Mouse (Mus musculus): ENCODE data around the gene Zcchc14.
A peak's percentile ranks its signal among the peaks of the same experiment; 100 is the strongest.
"Not testable (repeated sequence)": the region's sequence is repeated elsewhere in the genome, so short reads cannot be mapped to it uniquely, and the experiment has no call there.

Gene Zcchc14

GRCm38 (mm10) chr8:121620801-121621516 lies 31.7 kb downstream of the Zcchc14 start:
- DNase-seq: no peak

- DNase-seq: no peak
These were observed 33.2 kb downstream of the Zcchc14 start for GRCm38 (mm10) chr8:121619401-121619995.

GRCm38 (mm10) chr8:121613419-121613818 lies 39.3 kb downstream of the Zcchc14 start:
- no peak for DNase-seq

- no peak for DNase-seq
These were observed 42.8 kb downstream of the Zcchc14 start for GRCm38 (mm10) chr8:121609916-121610315.

DNA sequence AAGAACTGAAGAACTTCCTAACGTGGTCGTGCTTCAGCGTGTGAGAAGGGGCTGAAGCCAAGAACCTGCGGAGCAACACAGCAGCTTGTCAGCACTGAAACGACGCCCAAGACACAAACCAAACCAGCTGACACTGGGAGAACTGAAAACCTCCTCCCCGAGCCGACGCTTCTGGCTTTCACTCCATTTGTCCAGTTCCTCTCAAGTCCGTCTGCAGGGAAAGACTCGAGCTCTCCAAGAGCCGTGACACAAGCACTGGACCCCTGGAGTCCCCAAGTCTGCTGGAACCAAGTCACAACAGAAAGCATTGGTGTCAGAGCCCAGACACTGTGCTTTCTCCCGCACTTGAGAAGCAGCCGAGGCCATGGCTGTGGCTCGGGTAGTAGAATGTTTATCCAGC lies 43.5 kb downstream of the Zcchc14 start:
- no peak for DNase-seq

- DNase-seq: no peak
These were observed 45.0 kb downstream of the Zcchc14 start for GRCm38 (mm10) chr8:121607661-121608060.

DNA sequence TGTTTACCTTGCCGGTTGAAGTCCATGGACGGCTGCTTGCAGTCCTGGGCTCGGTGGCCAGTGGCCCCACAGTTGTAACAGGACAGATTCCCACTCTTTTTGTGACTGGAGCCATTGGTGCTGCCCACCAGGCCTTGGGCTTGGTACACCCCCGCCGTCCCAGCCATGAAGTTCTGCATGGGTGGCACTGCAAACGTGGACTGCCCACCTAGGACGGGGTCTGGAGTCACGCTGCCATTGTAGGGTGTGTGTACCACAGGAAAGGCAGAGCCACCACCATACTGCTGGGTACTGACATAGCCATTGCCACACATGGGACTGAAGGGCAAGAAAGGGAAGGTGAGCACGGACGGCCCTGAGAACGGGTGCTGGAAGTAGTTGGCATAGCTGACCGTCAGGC lies 48.9 kb downstream of the Zcchc14 start:
- no peak for DNase-seq

DNA sequence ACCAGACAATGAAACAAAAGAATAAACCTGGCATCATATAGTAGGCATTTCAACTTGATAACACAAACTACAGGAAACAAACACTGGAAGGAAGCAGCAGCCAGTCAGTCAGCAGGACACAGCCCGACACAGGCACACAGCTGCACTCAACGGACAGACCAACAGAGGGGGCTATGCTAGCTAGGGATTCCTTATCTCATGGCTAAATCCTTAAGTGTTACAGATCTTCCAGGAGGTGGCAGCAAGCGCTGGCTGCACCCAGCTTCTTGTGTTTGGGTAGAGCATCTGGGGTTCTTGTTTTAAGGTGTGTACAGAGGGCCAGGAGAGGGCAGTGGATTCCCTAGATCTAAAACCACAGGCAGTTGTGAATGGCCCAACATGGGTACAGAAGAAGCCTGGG lies 49.8 kb downstream of the Zcchc14 start:
- DNase-seq: peak; percentile 77

- no peak for DNase-seq
These were observed 50.3 kb downstream of the Zcchc14 start for GRCm38 (mm10) chr8:121602411-121602810.

DNA sequence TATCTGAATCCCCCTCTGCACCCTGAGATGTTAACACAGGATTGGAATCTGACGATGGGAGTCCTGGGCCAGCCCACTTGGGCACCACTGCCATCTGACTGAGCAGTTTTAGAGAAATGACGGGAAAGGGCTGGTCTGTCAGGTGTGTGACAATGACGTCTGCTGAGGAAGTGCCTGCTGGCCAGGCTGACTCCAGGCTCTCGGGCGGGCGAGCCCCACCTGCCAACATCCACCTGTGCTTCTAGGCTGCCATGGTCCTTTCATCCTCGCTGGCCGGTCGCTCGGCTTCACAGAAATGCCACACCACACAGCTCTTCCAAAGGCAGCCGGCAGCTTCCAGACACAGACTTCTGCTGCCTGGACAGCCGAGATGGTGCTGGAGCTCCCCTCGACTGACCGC lies 52.9 kb downstream of the Zcchc14 start:
- no peak for DNase-seq

DNA sequence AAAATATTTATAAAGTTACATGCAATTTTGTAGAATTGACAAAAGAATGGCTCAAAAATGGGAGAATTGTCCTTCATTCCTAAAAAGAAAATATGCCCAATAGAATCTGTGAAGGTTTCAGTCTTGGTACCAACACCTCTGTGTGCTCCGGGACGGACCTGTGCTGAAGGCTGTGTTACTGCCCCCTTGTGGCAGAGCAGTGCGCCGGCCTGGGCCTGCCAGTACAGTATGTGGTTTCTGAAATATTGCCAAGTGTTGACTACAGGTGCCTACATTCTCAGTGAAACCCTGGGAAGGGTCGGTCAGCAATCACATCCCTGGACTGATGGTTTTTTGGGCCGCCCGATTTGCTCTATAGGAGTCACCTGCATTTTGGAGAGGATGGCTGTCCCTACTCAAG lies 53.8 kb downstream of the Zcchc14 start:
- DNase-seq: peak; percentile 88

- DNase-seq: no peak
These were observed 54.5 kb downstream of the Zcchc14 start for GRCm38 (mm10) chr8:121598190-121598589.

DNA sequence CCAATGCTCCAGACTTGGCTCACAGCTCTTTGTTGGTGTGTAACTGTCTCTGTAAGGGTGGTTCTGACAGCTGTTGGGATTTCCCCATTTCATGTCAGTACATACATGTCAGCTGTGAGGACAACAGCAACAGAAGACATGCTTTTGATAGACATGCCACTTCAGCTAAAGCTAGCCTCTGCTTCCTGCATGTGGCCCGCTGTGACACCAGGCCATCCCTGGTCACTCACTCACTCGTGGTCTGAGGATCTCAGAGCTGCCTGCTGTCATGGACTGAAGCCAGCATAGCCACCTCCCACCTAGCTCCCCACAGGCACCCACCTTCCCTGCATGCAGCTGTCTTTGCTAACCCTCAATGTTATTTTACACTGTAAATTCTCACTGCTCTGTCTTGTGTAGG lies 55.2 kb downstream of the Zcchc14 start:
- DNase-seq: not testable (repeated sequence)

DNA sequence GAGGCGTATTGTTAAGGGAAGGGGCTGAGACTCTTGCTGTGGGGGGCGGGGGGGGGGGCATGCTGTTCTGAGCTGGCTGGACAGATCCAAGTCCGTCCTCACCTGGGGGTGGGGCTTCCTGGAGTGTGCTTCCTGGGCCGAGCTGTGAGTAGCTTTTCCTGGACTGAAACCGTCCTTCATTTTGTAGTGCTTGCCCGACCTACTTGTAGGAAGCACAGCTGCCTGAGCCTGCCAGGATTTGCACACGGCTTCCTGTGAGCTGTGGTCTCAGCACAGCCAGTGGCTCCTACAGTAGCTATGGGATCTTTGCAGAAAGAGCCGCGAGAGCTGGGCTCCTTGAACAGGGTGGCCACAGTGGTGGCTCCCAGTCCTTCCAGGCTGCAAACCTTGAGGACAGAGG lies 58.7 kb downstream of the Zcchc14 start:
- no peak for DNase-seq

- DNase-seq: no peak
These were observed 59.4 kb downstream of the Zcchc14 start for GRCm38 (mm10) chr8:121593293-121593692.

DNA sequence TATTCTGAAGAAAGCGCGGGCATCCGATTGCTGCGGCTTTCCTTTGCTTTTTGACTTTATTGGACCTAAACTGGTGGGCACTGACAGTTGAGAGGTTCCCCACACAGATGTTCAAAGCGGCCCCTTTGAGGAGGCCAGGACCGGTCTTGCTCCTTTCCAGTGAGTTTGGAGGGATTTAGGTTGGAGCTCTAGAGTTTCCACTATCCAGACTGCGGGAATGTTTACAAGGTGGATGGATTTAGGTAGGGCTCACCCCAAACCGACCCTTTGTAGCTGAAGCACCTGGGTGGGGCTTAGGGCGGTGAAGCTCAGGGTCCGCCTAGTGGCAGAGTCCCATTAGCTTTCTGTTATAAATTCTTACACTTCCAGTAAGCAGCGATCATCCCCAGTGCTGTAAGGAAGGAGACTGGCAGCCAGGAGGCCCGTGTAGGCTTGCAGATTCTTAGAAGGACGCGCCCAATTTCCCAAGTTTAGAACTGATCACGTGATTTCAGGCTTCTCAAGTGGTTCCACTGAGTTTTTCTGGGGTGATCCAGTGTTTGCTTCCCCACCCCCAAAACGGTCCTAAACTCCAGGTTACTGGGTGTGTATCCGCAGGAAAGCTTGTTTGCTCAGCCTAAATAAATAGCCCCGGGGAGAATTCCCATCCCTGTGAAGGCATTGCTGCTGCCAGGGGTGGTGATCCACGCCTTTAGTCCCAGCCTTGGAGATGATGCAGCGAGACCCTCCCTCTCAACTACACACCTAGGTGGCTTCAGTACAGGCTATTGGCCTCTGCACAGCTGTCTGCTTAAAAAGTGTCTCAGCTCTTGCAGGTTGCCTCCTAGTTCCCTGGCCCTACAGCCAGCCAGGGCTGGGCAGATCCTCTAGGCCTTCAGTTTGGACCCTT lies 61.3 kb downstream of the Zcchc14 start:
- no peak for DNase-seq

DNA sequence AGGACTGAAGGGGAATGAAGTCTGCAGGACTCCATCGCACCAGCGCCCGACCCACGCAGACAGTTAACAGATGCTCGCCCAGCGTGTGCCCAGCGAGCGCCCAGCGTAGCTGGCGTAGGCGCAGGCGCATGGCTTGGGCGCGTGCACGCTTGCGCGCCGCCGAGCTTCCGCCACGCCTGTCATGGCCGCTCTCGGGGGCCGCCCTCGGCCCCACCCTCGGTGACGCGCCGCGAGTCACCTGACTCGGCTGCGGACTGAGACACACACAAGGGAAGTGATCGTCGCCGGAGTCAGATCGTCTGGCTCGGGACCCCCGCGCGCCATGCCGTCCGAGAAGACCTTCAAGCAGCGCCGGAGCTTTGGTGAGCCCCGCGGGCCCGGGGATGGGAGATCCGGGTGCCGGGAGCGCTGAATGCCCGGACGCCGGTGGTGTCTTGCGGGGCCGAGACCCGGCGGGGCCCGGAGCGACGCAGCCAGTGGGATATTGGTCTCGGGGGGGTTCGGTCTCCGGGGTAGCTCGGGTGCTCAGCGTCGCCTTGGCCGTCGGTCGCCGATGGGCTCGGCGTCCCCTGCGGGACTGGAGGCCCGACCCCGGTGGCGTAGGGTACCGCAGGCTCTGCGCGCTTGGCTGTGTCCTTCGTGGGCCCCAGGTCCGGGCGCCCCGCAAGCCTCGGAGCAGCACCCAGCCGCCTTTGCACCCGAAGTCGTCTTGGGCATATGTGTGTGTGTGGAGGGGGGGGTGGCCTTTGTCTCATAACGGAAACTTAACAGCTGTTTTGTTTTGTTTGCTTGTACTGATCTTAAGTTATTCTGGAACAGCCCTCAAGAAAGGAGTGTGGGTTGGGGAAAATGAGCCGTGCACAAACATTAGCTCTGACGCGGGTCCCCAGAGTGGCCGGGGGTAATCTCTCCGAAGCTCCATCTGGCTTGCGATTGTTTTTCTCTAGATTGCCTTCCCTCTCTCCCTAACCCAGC lies 62.2 kb downstream of the Zcchc14 start, which contains the start of gene Map1lc3b:
TSS of gene Map1lc3b (plus strand) at position 159 of the 975 bp plus-strand sequence.
- peak; percentile 97 for DNase-seq

GRCm38 (mm10) chr8:121589205-121589726 lies 63.4 kb downstream of the Zcchc14 start:
- DNase-seq: no peak

DNA sequence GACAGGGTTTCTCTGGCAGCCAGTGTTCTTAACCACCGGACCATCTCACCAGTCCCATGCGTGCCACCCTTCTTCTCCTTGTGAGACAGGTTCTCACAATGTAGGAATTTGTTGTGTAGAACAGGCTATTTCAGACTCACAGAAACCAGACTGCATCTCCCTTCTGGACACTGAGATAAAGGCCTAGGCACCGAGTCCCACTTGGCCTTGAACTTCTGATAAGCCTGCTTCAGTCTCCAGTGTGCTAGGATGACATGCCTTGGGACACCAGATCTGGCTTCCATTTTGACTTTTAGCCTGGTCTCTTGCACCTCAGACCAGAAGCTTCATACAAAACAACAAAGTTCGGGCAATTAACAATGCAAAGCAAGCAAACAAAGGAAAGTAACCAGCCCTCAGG lies 64.0 kb downstream of the Zcchc14 start:
- DNase-seq: no peak

DNA sequence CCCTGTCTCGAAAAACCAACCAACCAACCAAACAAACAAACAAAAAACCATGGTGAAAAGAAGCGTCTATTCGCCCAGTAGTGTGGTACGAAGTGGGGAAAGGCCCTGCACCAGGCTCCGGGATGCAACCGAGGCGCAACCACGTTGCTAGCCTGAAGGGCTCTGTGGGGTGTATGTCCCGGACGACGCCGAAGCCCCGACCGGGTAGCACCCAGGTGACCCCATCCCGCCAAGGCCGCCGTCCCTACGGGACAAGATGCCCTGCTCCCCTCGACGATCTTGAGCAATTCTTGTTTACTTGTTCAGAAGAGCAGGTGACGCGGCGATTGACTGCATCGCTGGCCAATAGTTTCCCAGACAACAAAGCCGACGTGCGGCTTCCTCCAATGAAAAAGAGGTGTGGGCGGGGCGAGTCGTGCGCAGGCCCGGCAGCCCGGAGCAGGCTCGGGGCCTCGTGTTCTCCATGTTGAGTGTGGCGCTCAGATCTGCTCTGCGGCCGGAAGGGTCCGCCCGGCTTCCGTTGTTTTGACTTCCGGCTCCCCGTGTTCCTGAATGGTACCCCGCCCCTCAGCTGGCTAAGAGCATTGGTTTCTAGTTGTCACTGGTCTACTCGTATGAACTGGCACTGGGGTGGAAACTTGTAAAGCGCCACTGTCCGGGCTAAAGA lies 67.4 kb downstream of the Zcchc14 start:
- DNase-seq: peak; percentile 100

GRCm38 (mm10) chr8:121584730-121585129 lies 68.0 kb downstream of the Zcchc14 start:
- DNase-seq: peak; percentile 61

DNA sequence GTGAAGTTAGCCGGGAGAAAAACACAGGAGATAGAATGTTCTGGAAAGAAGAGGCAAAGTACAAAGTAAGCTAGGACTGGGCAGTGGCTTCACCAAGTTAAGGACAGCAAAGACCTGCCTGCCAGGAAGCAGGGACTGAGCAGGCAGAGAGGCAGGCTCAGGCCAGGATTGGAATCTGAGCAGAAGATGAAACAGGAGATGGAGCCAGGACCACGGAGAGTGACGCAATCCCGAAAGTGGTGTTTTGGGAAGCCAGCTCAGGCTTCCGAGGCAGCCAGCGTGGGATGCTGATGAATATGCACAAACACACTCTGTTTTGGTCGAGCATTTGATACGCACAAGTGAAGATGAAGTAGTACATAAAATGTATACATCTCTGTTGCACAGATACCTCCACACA lies 69.0 kb downstream of the Zcchc14 start:
- DNase-seq: no peak
